Mouse (Mus musculus): ENCODE measurements at regions not wholly inside any gene's neighbourhood (a gene's known extent, or its start where the extent isn't known, plus 50 kb on each side); places are given as distances from the start of the nearest gene placed in this dataset.

Small RNAs in the stretch of these regions (microRNA-seq; reads per million reads assigned to microRNA genes)
- 0 reads per million in 2 experiments for gene Gm25248

Measured in layer of hippocampus, postnatal 25 days (tissue).